7 mouse cellular contexts compared by ENCODE assay signal in the genomic region with DNA sequence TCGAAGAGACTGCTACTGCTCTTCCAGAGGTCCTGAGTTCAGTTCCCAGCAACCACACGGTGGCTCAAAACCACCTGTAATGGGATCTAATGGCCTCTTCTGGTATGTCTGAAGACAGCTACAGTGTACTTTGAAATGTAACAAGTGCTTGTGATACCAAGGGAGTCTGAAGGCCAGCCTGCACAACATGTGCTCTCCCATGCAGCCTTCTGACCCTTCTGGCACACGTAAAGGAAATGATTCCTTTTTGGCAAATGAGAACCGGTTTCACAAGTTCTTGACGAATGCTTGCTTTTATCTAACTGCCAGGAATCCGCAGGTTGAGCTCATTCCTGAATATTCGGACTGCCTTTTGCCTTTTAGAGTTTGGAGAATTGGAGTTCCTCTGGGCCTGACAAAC. TPM values are rescaled to one million over a fixed set of nuclear protein-coding genes. Genes with fewer than 3 reads are reported as not detected.
A peak's percentile ranks its signal among the peaks of the same experiment; 100 is the strongest.
DNase-seq lines count a peak whose midpoint lies in the region; ATAC-seq and TF ChIP-seq lines count a peak whose summit lies in the region.

No protein-coding gene starts in this region.

- ATAC-seq in G1E (ENCODE audit: extremely low read depth, insufficient number of reproducible peaks, low FRiP score, poor library complexity, severe bottlenecking), result no peak
- ATAC-seq in hindbrain, embryonic 12.5 days (ENCODE audit: low FRiP score), result no peak
- no peak for ATAC-seq in lung, embryonic 15.5 days (ENCODE audit: borderline replicate concordance, extremely low read depth, low FRiP score, low TSS enrichment)

- H3K4me3 ChIP-seq in G1E (ENCODE audit: low read depth, low read length), result peak overlapping the region; percentile 69; the same call in 1 of the 2 replicates
- H3K4me3 ChIP-seq in brown adipose tissue, adult 24 weeks (ENCODE audit: insufficient read depth, low read depth, low read length), result peak overlapping the region; percentile 63
- peak overlapping the region; percentile 27; the same call in 1 of the 2 replicates for H3K4me3 ChIP-seq in hindbrain, embryonic 12.5 days
- H3K4me3 ChIP-seq in lung, embryonic 15.5 days, result peak overlapping the region; percentile 41

- WGBS in hindbrain, embryonic 12.5 days, result 48% methylated on average over 7 of the region's 7 CpGs
- WGBS in lung, embryonic 15.5 days, result 18% methylated on average over 7 of the region's 7 CpGs

- DNase-seq in G1E (ENCODE audit: low spot score), result no peak
- DNase-seq in c-Kit-positive CD71-positive TER-119-positive erythroid progenitor cells, embryonic 14.5 days (ENCODE audit: low spot score), result no peak
- no peak for DNase-seq in right cerebral cortex, postnatal 4 days
- DNase-seq in left cerebral cortex, adult 18-20 months (ENCODE audit: low spot score in 2 of 2), result no peak

- TF ChIP-seq CTCF in G1E (IDR thresholded peaks at IDR 0.05; ENCODE audit: low read depth, low read length), result no peak

- H3K9me3 ChIP-seq in G1E (replicated peaks), result no peaks in the 10 kb centered on the region
- no peaks in the 10 kb centered on the region for H3K9me3 ChIP-seq in hindbrain, embryonic 12.5 days (replicated peaks)
- H3K9me3 ChIP-seq in lung, embryonic 15.5 days, result no peaks in the 10 kb centered on the region

- no peaks in the 10 kb centered on the region for H3K36me3 ChIP-seq in G1E (replicated peaks)
- H3K36me3 ChIP-seq in hindbrain, embryonic 12.5 days, result no peaks in the 10 kb centered on the region
- no peaks in the 10 kb centered on the region for H3K36me3 ChIP-seq in lung, embryonic 15.5 days

- peak overlapping the region; percentile 90 for H3K27ac ChIP-seq in brown adipose tissue, adult 24 weeks (replicated peaks; ENCODE audit: low read depth, low read length)
- H3K27ac ChIP-seq in hindbrain, embryonic 12.5 days, result no peak overlapping the region
- H3K27ac ChIP-seq in lung, embryonic 15.5 days, result peak overlapping the region; percentile 98

- no peaks in the 10 kb centered on the region for H3K27me3 ChIP-seq in G1E (ENCODE audit: insufficient read depth, low read length)
- no peaks in the 10 kb centered on the region for H3K27me3 ChIP-seq in hindbrain, embryonic 12.5 days
- H3K27me3 ChIP-seq in lung, embryonic 15.5 days, result no peaks in the 10 kb centered on the region

- H3K4me2 ChIP-seq in hindbrain, embryonic 12.5 days (replicated peaks), result peak overlapping the region; percentile 59
- peak overlapping the region; percentile 81 for H3K4me2 ChIP-seq in lung, embryonic 15.5 days

- peak overlapping the region; percentile 55; the same call in 1 of the 2 replicates for H3K9ac ChIP-seq in hindbrain, embryonic 12.5 days
- H3K9ac ChIP-seq in lung, embryonic 15.5 days, result peak overlapping the region; percentile 59

- peaks cover 39% of the 10 kb centered on the region for H3K4me1 ChIP-seq in G1E (ENCODE audit: insufficient read depth, low read depth, low read length)
- H3K4me1 ChIP-seq in brown adipose tissue, adult 24 weeks (ENCODE audit: control insufficient read depth, insufficient read depth, insufficient read length, low read length), result peaks cover 2% of the 10 kb centered on the region
- peaks cover 13% of the 10 kb centered on the region for H3K4me1 ChIP-seq in hindbrain, embryonic 12.5 days
- peaks cover 25% of the 10 kb centered on the region for H3K4me1 ChIP-seq in lung, embryonic 15.5 days

RNA-seq across cellular contexts. Expression of a gene that starts 4.4 kb away (rescaled TPM):
- 73.2 and 91.1 TPM in 2 replicates for total RNA-seq in G1E (2014; fragmentation: Nextera tagmentation)
- total RNA-seq in G1E (2017), result 136 and 139 TPM in 2 replicates
- polyA plus RNA-seq in G1E (2012), result 202 and 235 TPM in 2 replicates
- polyA plus RNA-seq in brown adipose tissue, adult 24 weeks (2012; ENCODE audit: insufficient read depth, insufficient read length, missing spikeins), result 43.4 and 50.7 TPM in 2 replicates
- 101 and 103 TPM in 2 replicates for polyA plus RNA-seq in hindbrain, embryonic 12.5 days (2016; fragmentation: Nextera tagmentation; extraction: Ambion mirVana)
- polyA plus RNA-seq in lung, embryonic 15.5 days (2015; fragmentation: Nextera tagmentation; extraction: Ambion mirVana), result 126 and 144 TPM in 2 replicates
- 10 to 100 TPM; 44.8 to 48.4 TPM for total RNA-seq in left cerebral cortex, adult 18-20 months (2021)

RNA-seq across cellular contexts. Expression of a gene that starts 8.5 kb away (rescaled TPM):
- total RNA-seq in G1E (2014; fragmentation: Nextera tagmentation), result 504 and 536 TPM in 2 replicates
- total RNA-seq in G1E (2017), result 669 and 683 TPM in 2 replicates
- 1,141 and 1,394 TPM in 2 replicates for polyA plus RNA-seq in G1E (2012)
- polyA plus RNA-seq in brown adipose tissue, adult 24 weeks (2012; ENCODE audit: insufficient read depth, insufficient read length, missing spikeins), result 117 and 131 TPM in 2 replicates
- 723 and 728 TPM in 2 replicates for polyA plus RNA-seq in hindbrain, embryonic 12.5 days (2016; fragmentation: Nextera tagmentation; extraction: Ambion mirVana)
- polyA plus RNA-seq in lung, embryonic 15.5 days (2015; fragmentation: Nextera tagmentation; extraction: Ambion mirVana), result 465 and 488 TPM in 2 replicates
- total RNA-seq in left cerebral cortex, adult 18-20 months (2021), result 100 to 1,000 TPM; 132 TPM

RNA-seq across cellular contexts. Expression of a gene that starts 20.6 kb away (rescaled TPM):
- total RNA-seq in G1E (2014; fragmentation: Nextera tagmentation) (27.6 and 35.8 TPM in 2 replicates), G1E (2017) (26.8 and 28.0 TPM in 2 replicates)
- 15.7 and 18.4 TPM in 2 replicates for polyA plus RNA-seq in G1E (2012)
- polyA plus RNA-seq in brown adipose tissue, adult 24 weeks (2012; ENCODE audit: insufficient read depth, insufficient read length, missing spikeins), result 11.1 and 11.6 TPM in 2 replicates
- polyA plus RNA-seq in hindbrain, embryonic 12.5 days (2016; fragmentation: Nextera tagmentation; extraction: Ambion mirVana), result 50.9 and 53.9 TPM in 2 replicates
- polyA plus RNA-seq in lung, embryonic 15.5 days (2015; fragmentation: Nextera tagmentation; extraction: Ambion mirVana), result 43.7 and 43.8 TPM in 2 replicates
- 10 to 100 TPM; 59.9 to 60.3 TPM for total RNA-seq in left cerebral cortex, adult 18-20 months (2021)

RNA-seq across cellular contexts. Expression of a gene that starts 30.6 kb away (rescaled TPM):
- total RNA-seq in G1E (2014; fragmentation: Nextera tagmentation), result 49.2 and 52.0 TPM in 2 replicates
- 46.9 and 49.3 TPM in 2 replicates for total RNA-seq in G1E (2017)
- polyA plus RNA-seq in G1E (2012), result 11.0 and 12.6 TPM in 2 replicates
- polyA plus RNA-seq in brown adipose tissue, adult 24 weeks (2012; ENCODE audit: insufficient read depth, insufficient read length, missing spikeins), result 10.1 and 18.5 TPM in 2 replicates
- 14.0 and 16.0 TPM in 2 replicates for polyA plus RNA-seq in hindbrain, embryonic 12.5 days (2016; fragmentation: Nextera tagmentation; extraction: Ambion mirVana)
- 18.1 and 20.8 TPM in 2 replicates for polyA plus RNA-seq in lung, embryonic 15.5 days (2015; fragmentation: Nextera tagmentation; extraction: Ambion mirVana)
- 1 to 10 TPM; 6.7 to 7.1 TPM for total RNA-seq in left cerebral cortex, adult 18-20 months (2021)

RNA-seq across cellular contexts. Expression of a gene that starts 35.5 kb away (rescaled TPM):
- total RNA-seq in G1E (2014; fragmentation: Nextera tagmentation), result not detected in 2 replicates
- 0.05 and 0.35 TPM in 2 replicates for total RNA-seq in G1E (2017)
- polyA plus RNA-seq in G1E (2012), result 0.08 and 0.13 TPM in 2 replicates
- polyA plus RNA-seq in brown adipose tissue, adult 24 weeks (2012; ENCODE audit: insufficient read depth, insufficient read length, missing spikeins), result 2.0 and 4.8 TPM in 2 replicates
- polyA plus RNA-seq in hindbrain, embryonic 12.5 days (2016; fragmentation: Nextera tagmentation; extraction: Ambion mirVana), result 12.4 and 14.9 TPM in 2 replicates
- polyA plus RNA-seq in lung, embryonic 15.5 days (2015; fragmentation: Nextera tagmentation; extraction: Ambion mirVana), result 46.2 and 46.6 TPM in 2 replicates
- 10 to 100 TPM; 15.2 to 19.0 TPM for total RNA-seq in left cerebral cortex, adult 18-20 months (2021)
